Mouse (Mus musculus) limb, embryonic 14.5 days (tissue): ENCODE measurements around the gene Ube2v1. TPM values are rescaled to one million over a fixed set of nuclear protein-coding genes. Genes with fewer than 3 reads are reported as not detected.

Source experiments
- ATAC-seq: fragments of 200-750 bp; cut with Nextera tagmentation; 2 replicates; pipeline ENCODE4 v1.8.0; 2017; ENCODE audit warnings: low read depth, moderate number of reproducible peaks, moderate TSS enrichment; ENCODE audit not compliant: low FRiP score
- DNase-seq: peaks from one replicate; pipeline ENCODE4 v3.0.0-alpha.2; 2015; ENCODE audit warnings: low spot score
- H3K27ac ChIP-seq: fragments of 300-500 bp; sonication (generic); replicated peaks from 2 replicates; pipeline ENCODE4 v1.5.1; 2014; ENCODE audit warnings: low read depth, mild to moderate bottlenecking, low read length, moderate library complexity, mixed read lengths
- H3K27me3 ChIP-seq: fragments of 300-500 bp; sonication (generic); 2 replicates; pipeline ENCODE4 v1.6.1; 2014; ENCODE audit warnings: low read length, mixed read lengths; ENCODE audit not compliant: control insufficient read depth, insufficient read depth
- H3K36me3 ChIP-seq: fragments of 300-500 bp; sonication (generic); 2 replicates; pipeline ENCODE4 v1.6.1; 2014; ENCODE audit warnings: mild to moderate bottlenecking, low read length, moderate library complexity, mixed read lengths; ENCODE audit not compliant: control insufficient read depth, insufficient read depth
- H3K4me1 ChIP-seq: fragments of 300-500 bp; sonication (generic); 2 replicates; pipeline ENCODE4 v1.6.1; 2014; ENCODE audit warnings: antibody characterized with exemption, low read length, mixed read lengths; ENCODE audit not compliant: control insufficient read depth, insufficient read depth
- H3K4me2 ChIP-seq: fragments of 300-500 bp; sonication (generic); replicated peaks from 2 replicates; pipeline ENCODE4 v1.6.1; 2014; ENCODE audit warnings: low read depth, mild to moderate bottlenecking, low read length, moderate library complexity; ENCODE audit not compliant: severe bottlenecking
- H3K4me3 ChIP-seq: fragments of 300-500 bp; sonication (generic); replicated peaks from 2 replicates; pipeline ENCODE4 v1.5.1; 2014; ENCODE audit warnings: low read length
- H3K9ac ChIP-seq: fragments of 300-500 bp; sonication (generic); 2 replicates; pipeline ENCODE4 v1.6.1; 2014; ENCODE audit warnings: mild to moderate bottlenecking, low read depth, low read length, moderate library complexity; ENCODE audit not compliant: severe bottlenecking
- H3K9me3 ChIP-seq: fragments of 300-500 bp; sonication (generic); 2 replicates; pipeline ENCODE4 v1.6.1; 2016; ENCODE audit warnings: low read length; ENCODE audit not compliant: control insufficient read depth
- POLR2A ChIP-seq: fragments of 200-500 bp; IDR thresholded peaks from 2 replicates; pipeline ENCODE4 v1.8.0; 2012; ENCODE audit warnings: inconsistent platforms, mild to moderate bottlenecking, moderate library complexity, borderline replicate concordance; ENCODE audit not compliant: insufficient read depth, insufficient read length; ENCODE audit errors: extremely low read depth
- WGBS: fragments of 180-500 bp; shearing (Covaris S2); extraction: QIAGEN DNeasy Blood & Tissue Kit; methylation state at CpG from one replicate; pipeline ENCODE4 v1.1.7; 2014; 5-methylcytosine and 5-hydroxymethylcytosine counted together
- polyA plus RNA-seq, 2 experiments: library from polyadenylated mRNA; depleted of rRNA in 1 of 2; stranded (reverse) in 1 of 2; unstranded in 1 of 2; fragments of >200 nt; fragmentation: Nextera tagmentation in 1 of 2; extraction: Ambion mirVana in 1 of 2; gene quantifications; 2 replicates each; pipeline versions ENCODE4 v1.2.1 to v1.2.3; 2012 to 2014

The Ube2v1 gene
- polyA plus RNA-seq, 2 experiments = 137 to 270 TPM

DNA sequence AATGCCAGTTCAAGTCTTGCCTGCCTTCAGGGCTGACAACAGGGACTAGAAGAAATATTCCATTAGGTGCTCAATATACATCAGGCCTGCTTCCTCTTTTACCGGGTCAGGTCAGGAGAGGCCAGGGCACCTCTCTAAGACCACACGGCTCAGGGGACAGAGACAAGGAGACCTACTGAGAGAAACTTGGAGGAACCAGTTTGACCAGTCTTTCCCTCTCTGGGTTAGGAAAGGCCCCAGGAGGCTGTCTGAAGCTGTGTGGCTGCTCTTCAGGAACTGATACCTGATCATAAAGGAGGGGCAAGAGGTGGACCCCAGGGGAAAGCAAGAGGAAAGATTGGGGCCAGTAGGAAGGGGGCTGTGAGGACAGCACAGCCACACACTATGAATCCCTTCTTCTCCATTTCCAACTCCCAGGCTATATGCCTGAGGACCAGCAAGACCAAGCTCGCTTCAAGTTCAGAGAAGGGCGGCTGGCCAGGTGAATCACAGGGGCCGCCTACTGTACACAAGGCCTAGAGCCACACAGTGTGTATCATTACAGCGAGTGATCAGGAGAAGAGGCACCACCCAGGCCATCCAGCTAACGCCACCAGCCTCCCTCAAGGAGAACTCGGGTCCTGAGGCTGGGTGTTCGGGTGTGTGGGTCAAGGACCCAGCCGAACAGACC is 27.4 kb upstream of the Ube2v1 start:
- Histone ChIP-seq H3K4me1 (peaks cover 20% of the 10 kb centered on the region), H3K9ac (peak overlapping the region; percentile 84; the same call in 1 of the 2 replicates), H3K4me2 (peak overlapping the region; percentile 97), H3K27ac (no peak overlapping the region), H3K36me3 (peaks cover 6% of the 10 kb centered on the region), H3K27me3 (no peaks in the 10 kb centered on the region), H3K9me3 (no peaks in the 10 kb centered on the region), H3K4me3 (0 out of 2 replicates have a peak overlapping the region, but pooled peaks have one; percentile 92)
- no peak for TF ChIP-seq POLR2A
- DNase-seq (no peak), ATAC-seq (no peak)
- 64% methylated on average over 10 of the region's 10 CpGs for WGBS

DNA sequence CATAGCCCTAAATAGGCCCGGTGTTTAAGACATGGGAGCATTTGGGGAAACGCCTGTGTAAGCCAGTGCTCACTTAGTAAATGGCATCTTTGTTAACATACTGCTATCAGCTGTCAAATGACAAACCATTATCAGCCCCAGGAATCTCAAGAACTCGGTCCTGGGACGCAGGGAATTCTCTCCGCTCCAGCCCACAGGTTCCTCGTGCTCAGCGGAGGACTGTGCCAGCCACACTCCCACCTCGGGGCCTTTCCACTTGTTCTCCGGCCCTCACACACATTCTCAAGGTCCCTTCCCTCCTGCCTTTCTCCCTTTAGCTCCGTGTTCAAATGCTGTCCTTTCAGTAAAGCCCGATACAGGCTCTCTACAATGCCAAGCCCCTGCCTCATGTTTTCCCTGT is 26.8 kb upstream of the Ube2v1 start:
- DNase-seq = no peak
- peaks cover 20% of the 10 kb centered on the region for H3K4me1 ChIP-seq
- H3K4me2 ChIP-seq = 0 out of 2 replicates have a peak overlapping the region, but pooled peaks have one; percentile 97
- no peak for ATAC-seq
- no peak overlapping the region for H3K4me3 ChIP-seq
- no peak for TF ChIP-seq POLR2A
- no peaks in the 10 kb centered on the region for H3K27me3 ChIP-seq
- no peak overlapping the region for H3K27ac ChIP-seq
- no peak overlapping the region for H3K9ac ChIP-seq
- peaks cover 12% of the 10 kb centered on the region for H3K36me3 ChIP-seq
- WGBS = 81% methylated on average over 11 of the region's 11 CpGs
- no peaks in the 10 kb centered on the region for H3K9me3 ChIP-seq

DNA sequence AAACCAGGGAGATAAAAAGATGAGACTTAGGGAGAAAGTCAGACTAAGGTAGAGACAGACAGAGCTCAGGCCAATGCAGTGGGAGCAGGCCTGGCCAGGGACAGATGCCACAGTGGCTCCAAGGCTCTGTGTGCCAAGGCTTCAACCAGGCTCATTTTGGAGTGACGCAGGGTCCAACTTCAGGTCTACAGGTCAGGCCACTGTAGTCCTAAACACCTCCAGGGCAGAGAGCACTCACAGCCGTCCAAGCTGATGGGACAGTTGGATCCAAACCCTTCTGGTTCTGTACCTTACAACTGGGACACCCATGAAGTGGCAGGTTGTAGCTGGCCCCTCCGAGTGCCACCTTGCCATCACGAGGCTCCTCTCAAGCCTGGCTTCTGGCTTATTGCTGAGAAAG is 26.1 kb upstream of the Ube2v1 start:
- H3K4me2 ChIP-seq = no peak overlapping the region
- no peaks in the 10 kb centered on the region for H3K9me3 ChIP-seq
- no peak for DNase-seq
- H3K4me1 ChIP-seq = peaks cover 20% of the 10 kb centered on the region
- H3K9ac ChIP-seq = no peak overlapping the region
- H3K36me3 ChIP-seq = peaks cover 20% of the 10 kb centered on the region
- no peaks in the 10 kb centered on the region for H3K27me3 ChIP-seq
- TF ChIP-seq POLR2A = no peak
- ATAC-seq = no peak
- H3K27ac ChIP-seq = no peak overlapping the region
- no peak overlapping the region for H3K4me3 ChIP-seq
- WGBS = 92% methylated on average over 4 of the region's 4 CpGs

DNA sequence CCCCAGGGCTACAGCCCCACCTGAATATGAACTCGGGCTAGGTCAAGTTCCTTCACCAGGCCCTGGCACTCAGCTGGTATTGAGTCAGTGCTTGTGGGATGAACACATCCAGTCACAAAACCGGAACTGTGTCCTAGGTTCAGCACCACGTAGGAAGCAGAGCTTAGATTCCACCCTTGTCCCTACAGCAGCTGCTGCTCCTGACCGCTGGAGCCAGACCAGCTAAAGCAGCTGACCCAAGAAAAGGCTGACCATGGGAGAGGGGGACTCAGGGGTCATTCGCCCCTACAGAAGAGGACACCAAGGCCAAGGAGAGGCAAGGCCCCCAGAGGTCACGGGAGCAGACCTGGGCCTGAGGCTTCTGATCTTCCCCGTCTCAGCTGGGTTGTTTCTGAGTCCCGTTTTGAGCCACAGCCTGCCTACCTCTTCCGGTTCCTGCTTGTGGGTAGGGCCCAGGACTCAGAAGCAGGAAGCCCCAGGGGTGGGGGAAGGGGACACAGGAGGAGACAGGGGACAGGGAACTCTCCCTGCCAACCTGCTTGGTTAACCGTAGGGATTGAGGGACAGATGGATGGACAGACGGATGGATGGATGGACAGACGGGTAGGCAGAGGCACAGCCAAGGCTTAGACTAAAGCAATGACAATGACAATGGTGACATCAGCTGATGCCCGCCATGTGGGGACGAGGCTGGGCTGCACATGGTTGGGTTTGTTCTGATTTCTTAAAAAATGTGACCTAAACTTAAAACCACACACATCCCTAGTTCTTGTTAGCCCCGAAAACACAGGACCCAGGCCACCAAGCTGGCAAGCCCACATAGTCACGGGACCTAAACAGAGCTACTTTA is 25.0 kb upstream of the Ube2v1 start:
- H3K4me1 ChIP-seq = peaks cover 20% of the 10 kb centered on the region
- peaks cover 26% of the 10 kb centered on the region for H3K36me3 ChIP-seq
- H3K4me2 ChIP-seq = no peak overlapping the region
- no peaks in the 10 kb centered on the region for H3K27me3 ChIP-seq
- no peak for ATAC-seq
- H3K4me3 ChIP-seq = no peak overlapping the region
- no peak for DNase-seq
- no peaks in the 10 kb centered on the region for H3K9me3 ChIP-seq
- H3K9ac ChIP-seq = no peak overlapping the region
- WGBS = 87% methylated on average over 16 of the region's 16 CpGs
- TF ChIP-seq POLR2A = no peak
- H3K27ac ChIP-seq = no peak overlapping the region

DNA sequence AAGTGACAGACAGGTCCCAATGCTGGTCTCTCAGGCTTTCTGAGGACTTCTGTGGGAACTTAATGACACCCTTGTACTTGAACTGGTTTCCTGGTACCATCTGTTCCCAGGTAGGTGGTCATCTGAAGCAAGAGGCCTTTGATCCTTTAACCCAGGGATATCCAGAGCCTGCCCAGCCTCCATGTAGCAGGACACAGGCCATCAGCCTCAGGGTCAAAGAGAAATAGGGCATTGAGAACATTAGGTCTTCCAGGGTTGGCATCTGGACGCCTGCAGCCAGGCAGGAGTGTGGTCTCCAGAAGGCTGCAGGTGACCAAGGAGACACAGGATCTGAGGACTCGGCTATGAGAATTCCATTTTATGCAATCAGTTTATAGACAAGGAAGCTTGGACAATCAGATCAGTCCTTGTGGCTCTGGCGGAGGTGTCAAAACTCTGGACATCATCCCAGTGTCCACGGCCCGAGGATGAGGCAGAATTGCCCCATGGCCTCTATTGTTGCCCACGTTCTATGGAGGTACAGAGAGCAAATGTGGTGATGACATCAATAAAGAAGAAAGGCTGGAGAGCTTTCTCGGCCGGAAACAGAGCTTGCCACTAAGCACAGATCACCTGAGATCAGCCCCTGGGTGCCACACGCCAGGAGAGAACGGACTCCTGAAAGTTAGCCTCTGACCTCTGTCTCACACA is 23.2 kb upstream of the Ube2v1 start:
- DNase-seq = no peak
- Histone ChIP-seq H3K4me1 (peaks cover 13% of the 10 kb centered on the region), H3K4me3 (no peak overlapping the region), H3K4me2 (no peak overlapping the region), H3K9me3 (no peaks in the 10 kb centered on the region), H3K27ac (no peak overlapping the region), H3K9ac (no peak overlapping the region), H3K27me3 (no peaks in the 10 kb centered on the region), H3K36me3 (peaks cover 37% of the 10 kb centered on the region)
- TF ChIP-seq POLR2A = no peak
- 82% methylated on average over 10 of the region's 10 CpGs for WGBS
- no peak for ATAC-seq
